ENCODE assay signal across 22 mouse cellular contexts in genomic region chr2:12368016-12368415, GRCm38 (mm10). TPM values are rescaled to one million over a fixed set of nuclear protein-coding genes. Genes with fewer than 3 reads are reported as not detected.
DNase-seq lines count a peak whose midpoint lies in the region; ATAC-seq and TF ChIP-seq lines count a peak whose summit lies in the region.
"Had no signal": no experiment of that assay in that cellular context is flagged by ENCODE, and none has a peak within 500 bp of the region (broad histone marks: within the 10 kb centered on the region; RNA-seq: fewer than 3 reads in every experiment).

No protein-coding gene starts in this region.

- no peak for TF ChIP-seq EP300 in MEL (IDR thresholded peaks at IDR 0.05; ENCODE audit: low read depth in 1 of 2, low read length in 2 of 2)

- H3K36me3 ChIP-seq in heart, embryonic 11.5 days (ENCODE audit: control insufficient read depth, insufficient read depth, low read length) = no peaks in the 10 kb centered on the region
- H3K36me3 ChIP-seq in liver, adult 2 months (ENCODE audit: control insufficient read depth, insufficient read depth, low read length) = peaks cover 31% of the 10 kb centered on the region
- H3K36me3 ChIP-seq in MEL (ENCODE audit: control insufficient read depth in 1 of 2, insufficient read depth in 2 of 2, low read length in 2 of 2) = peaks cover 3 to 41% of the 10 kb centered on the region in 2 experiments; a peak in 3 of 4 replicates
- peaks cover 10% of the 10 kb centered on the region for H3K36me3 ChIP-seq in liver, embryonic 15.5 days (replicated peaks)
- H3K36me3 ChIP-seq: stomach, embryonic 15.5 days had no signal

- ATAC-seq in heart, embryonic 11.5 days (replicated peaks; ENCODE audit: insufficient number of reproducible peaks, low FRiP score, low TSS enrichment) = peak; percentile 71; the same call in 1 of the 2 replicates
- peak; percentile 43 for ATAC-seq in liver, embryonic 15.5 days (ENCODE audit: insufficient read depth)
- ATAC-seq: forebrain, embryonic 16.5 days had no signal

- TF ChIP-seq CTCF in liver, adult 2 months (IDR thresholded peaks at IDR 0.05; ENCODE audit: low read depth, low read length) = no peak
- TF ChIP-seq CTCF in MEL (IDR thresholded peaks at IDR 0.05 in 2 of 3, conservative IDR thresholded peaks at IDR 0.05 in 1 of 3; ENCODE audit: control insufficient read depth in 1 of 3, insufficient read depth in 1 of 3, low read depth in 2 of 3, low read length in 3 of 3, poor library complexity in 1 of 3, severe bottlenecking in 1 of 3) = no peak

- H3K4me2 ChIP-seq in heart, embryonic 11.5 days = no peak overlapping the region
- H3K4me2 ChIP-seq in liver, embryonic 15.5 days = no peak overlapping the region
- H3K4me2 ChIP-seq: heart, embryonic 15.5 days; hindbrain, embryonic 13.5 days; limb, embryonic 15.5 days; neural tube, embryonic 15.5 days; stomach, embryonic 15.5 days had no signal

- peaks cover 4% of the 10 kb centered on the region; the same call in 1 of the 2 replicates for H3K4me1 ChIP-seq in heart, embryonic 11.5 days (ENCODE audit: control insufficient read depth, insufficient read depth, low read length)
- peaks cover 7% of the 10 kb centered on the region; the same call in 1 of the 2 replicates for H3K4me1 ChIP-seq in liver, adult 2 months (ENCODE audit: control insufficient read depth, insufficient read depth, low read length)
- peaks cover 25 to 33% of the 10 kb centered on the region in 2 experiments for H3K4me1 ChIP-seq in MEL (ENCODE audit: control insufficient read depth in 1 of 2, insufficient read depth in 2 of 2, low read length in 2 of 2)
- peaks cover 43% of the 10 kb centered on the region for H3K4me1 ChIP-seq in liver, embryonic 15.5 days (replicated peaks)
- H3K4me1 ChIP-seq: hindbrain, embryonic 13.5 days; limb, embryonic 10.5 days; limb, embryonic 15.5 days; neural tube, embryonic 15.5 days; stomach, embryonic 15.5 days had no signal

- no peak for DNase-seq in heart, postnatal 4 days
- DNase-seq in liver, adult 2 months (ENCODE audit: extremely low read depth, low read depth, low spot score) = peak; percentile 64
- no peak for DNase-seq in liver
- peak; percentile 38 for DNase-seq in MEL (ENCODE audit: low read depth, low spot score)
- no peak for DNase-seq in cerebellum, adult 11-12 months
- DNase-seq: adrenal gland, postnatal 36 days; heart, postnatal 36 days; layer of hippocampus, postnatal 36 days; lung, postnatal 36 days; midbrain, embryonic 14.5 days; retina, postnatal 1 day; right cerebral cortex, postnatal 14 days had no signal

- H3K9me3 ChIP-seq in heart, embryonic 11.5 days (replicated peaks; ENCODE audit: control insufficient read depth, low read length) = no peaks in the 10 kb centered on the region
- no peaks in the 10 kb centered on the region for H3K9me3 ChIP-seq in MEL (replicated peaks; ENCODE audit: insufficient read depth, low read length)
- no peaks in the 10 kb centered on the region for H3K9me3 ChIP-seq in liver, embryonic 15.5 days (replicated peaks)
- H3K9me3 ChIP-seq: heart, embryonic 15.5 days; hindbrain, embryonic 13.5 days; limb, embryonic 10.5 days; limb, embryonic 15.5 days; neural tube, embryonic 15.5 days; stomach, embryonic 15.5 days had no signal

- TF ChIP-seq POLR2A in liver, adult 2 months (IDR thresholded peaks at IDR 0.05; ENCODE audit: extremely low read depth, insufficient read depth, low read length) = no peak
- no peak for TF ChIP-seq POLR2A in MEL (IDR thresholded peaks at IDR 0.05; ENCODE audit: control insufficient read depth in 1 of 2, insufficient read depth in 1 of 2, low read depth in 1 of 2, low read length in 2 of 2, poor library complexity in 1 of 2)

- no peaks in the 10 kb centered on the region for H3K27me3 ChIP-seq in heart, embryonic 11.5 days (ENCODE audit: control insufficient read depth, insufficient read depth, low read length)
- H3K27me3 ChIP-seq in liver, adult 2 months (ENCODE audit: control insufficient read depth, insufficient read depth, low read length) = no peaks in the 10 kb centered on the region
- no peaks in the 10 kb centered on the region for H3K27me3 ChIP-seq in MEL (ENCODE audit: control insufficient read depth in 1 of 2, insufficient read depth in 2 of 2, low read length in 2 of 2)
- H3K27me3 ChIP-seq in liver, embryonic 15.5 days = no peaks in the 10 kb centered on the region
- H3K27me3 ChIP-seq: heart, embryonic 15.5 days; hindbrain, embryonic 13.5 days; limb, embryonic 15.5 days; neural tube, embryonic 15.5 days; stomach, embryonic 15.5 days had no signal

- TF ChIP-seq RAD21 in MEL (IDR thresholded peaks at IDR 0.05; ENCODE audit: low read depth, low read length) = no peak

- WGBS in heart, embryonic 11.5 days (ENCODE audit: insufficient replicate concordance) = 79% methylated on average over 1 of the region's 1 CpGs
- WGBS in liver, adult 2 months = 29% methylated on average over 1 of the region's 1 CpGs
- WGBS in liver, embryonic 15.5 days (ENCODE audit: insufficient replicate concordance) = 20% methylated on average over 1 of the region's 1 CpGs

- no peaks in the 10 kb centered on the region for H3K79me2 ChIP-seq in liver, adult 2 months (ENCODE audit: control insufficient read depth, insufficient read depth, low read length)
- H3K79me2 ChIP-seq in MEL (ENCODE audit: control insufficient read depth, insufficient read depth, low read length, poor library complexity) = no peaks in the 10 kb centered on the region

- no peak overlapping the region for H3K9ac ChIP-seq in heart, embryonic 11.5 days (ENCODE audit: low read depth, low read length)
- no peak overlapping the region for H3K9ac ChIP-seq in liver, adult 2 months (ENCODE audit: low read depth, low read length)
- H3K9ac ChIP-seq in MEL (ENCODE audit: control insufficient read depth, low read depth, low read length, poor library complexity, severe bottlenecking) = peak overlapping the region; percentile 42
- no peak overlapping the region for H3K9ac ChIP-seq in liver, embryonic 15.5 days
- H3K9ac ChIP-seq: heart, embryonic 15.5 days; hindbrain, embryonic 13.5 days; limb, embryonic 15.5 days; neural tube, embryonic 15.5 days; stomach, embryonic 15.5 days had no signal

- H3K27ac ChIP-seq in heart, embryonic 11.5 days (ENCODE audit: low read depth, low read length) = no peak overlapping the region
- no peak overlapping the region for H3K27ac ChIP-seq in liver, adult 2 months (replicated peaks; ENCODE audit: insufficient read depth, low read depth, low read length)
- peak overlapping the region; percentile 96 for H3K27ac ChIP-seq in MEL (ENCODE audit: control insufficient read depth, low read depth, low read length)
- no peak overlapping the region for H3K27ac ChIP-seq in liver, embryonic 15.5 days (replicated peaks)
- H3K27ac ChIP-seq: heart, embryonic 15.5 days; hindbrain, embryonic 13.5 days; limb, embryonic 10.5 days; limb, embryonic 15.5 days; neural tube, embryonic 15.5 days; stomach, embryonic 15.5 days had no signal

- H3K4me3 ChIP-seq in heart, embryonic 11.5 days (ENCODE audit: low read depth, low read length) = no peak overlapping the region
- no peak overlapping the region for H3K4me3 ChIP-seq in liver, adult 2 months (ENCODE audit: insufficient read depth, low read depth, low read length)
- H3K4me3 ChIP-seq in MEL (ENCODE audit: control insufficient read depth in 1 of 2, insufficient read depth in 1 of 2, low read depth in 2 of 2, low read length in 2 of 2) = no peak overlapping the region
- no peak overlapping the region for H3K4me3 ChIP-seq in liver, embryonic 15.5 days (replicated peaks)
- H3K4me3 ChIP-seq: erythroblast, embryonic 14.5 days; heart, embryonic 15.5 days; hindbrain, embryonic 13.5 days; limb, embryonic 10.5 days; limb, embryonic 15.5 days; neural tube, embryonic 15.5 days; stomach, embryonic 15.5 days had no signal

TF ChIP-seq in MEL, 35 proteins besides CTCF, POLR2A, EP300 and RAD21:
- TF ChIP-seq E2F4 (IDR thresholded peaks at IDR 0.05; ENCODE audit: borderline replicate concordance, low read depth, low read length) (no peak), ZKSCAN1 (IDR thresholded peaks at IDR 0.05; ENCODE audit: low read depth, low read length) (no peak), SIN3A (IDR thresholded peaks at IDR 0.05; ENCODE audit: low read length) (no peak), ZNF384 (IDR thresholded peaks at IDR 0.05; ENCODE audit: low read depth, low read length) (no peak), GABPA (IDR thresholded peaks at IDR 0.05; ENCODE audit: low read depth, low read length) (no peak), CHD2 (IDR thresholded peaks at IDR 0.05; ENCODE audit: low read length) (no peak), POLR2AphosphoS2 (IDR thresholded peaks at IDR 0.05; ENCODE audit: low read length) (no peak), ELF1 (IDR thresholded peaks at IDR 0.05; ENCODE audit: low read depth, low read length) (no peak), ZMIZ1 (IDR thresholded peaks at IDR 0.05; ENCODE audit: low read depth, low read length) (no peak), USF1 (IDR thresholded peaks at IDR 0.05; ENCODE audit: low read depth, low read length) (no peak), TCF12 (IDR thresholded peaks at IDR 0.05; ENCODE audit: low read depth, low read length) (no peak), MEF2A (IDR thresholded peaks at IDR 0.05; ENCODE audit: extremely low read depth, insufficient replicate concordance, low read depth, low read length, poor library complexity, severe bottlenecking) (no peak), NELFE (IDR thresholded peaks at IDR 0.05; ENCODE audit: low read depth, low read length) (no peak), MXI1 (IDR thresholded peaks at IDR 0.05; ENCODE audit: low read depth, low read length) (no peak), MYB (IDR thresholded peaks at IDR 0.05; ENCODE audit: low read depth, low read length) (no peak), MAZ (IDR thresholded peaks at IDR 0.05; ENCODE audit: low read depth, low read length) (no peak), KAT2A (conservative IDR thresholded peaks at IDR 0.05; ENCODE audit: low read depth, low read length) (no peak)

RNA-seq across cellular contexts. Expression of gene Mindy3, which starts 51.3 kb away (rescaled TPM):
- polyA plus RNA-seq in heart, embryonic 11.5 days (2014; fragmentation: Nextera tagmentation; extraction: Ambion mirVana) = 28.8 and 29.3 TPM in 2 replicates
- 10 to 100 TPM; 29.4 to 29.5 TPM for total RNA-seq in heart, postnatal 4 days (2021)
- 20.3 and 23.1 TPM in 2 replicates for total RNA-seq in liver, adult 2 months (2014; rRNA removed)
- 46.4 and 49.0 TPM in 2 replicates for polyA plus RNA-seq in liver, adult 2 months (2012; rRNA removed)
- total RNA-seq in MEL (2012; rRNA removed) = 23.5 and 23.8 TPM in 2 replicates
- polyA plus RNA-seq in MEL (2012; ENCODE audit: insufficient read depth in 1 of 2, insufficient read length in 2 of 2, low read depth in 1 of 2, low replicate concordance in 2 of 2, missing spikeins in 1 of 2) = 10 to 100 TPM in 1 of 2 experiments, not detected in 1; 40.6 TPM
- 14.0 and 15.3 TPM in 2 replicates for polyA plus RNA-seq in liver, embryonic 15.5 days (2015; fragmentation: Nextera tagmentation; extraction: Ambion mirVana)

Comparison
In these comparisons a context has a peak if more than half of its experiments do, and no peak if none do; other contexts are left out.
1. DNase-seq: peak in liver, adult 2 months (single experiment) and MEL (single experiment); none in heart, postnatal 4 days (single experiment), liver (single experiment) and cerebellum, adult 11-12 months (single experiment).